Mouse (Mus musculus) retina, postnatal 1 day (tissue): ENCODE data around the gene Laptm5.

Experiments
- DNase-seq: peaks from one replicate; pipeline ENCODE4 v3.0.0-alpha.2; 2012

Laptm5 gene

GRCm38 (mm10) chr4:130913077-130913476 lies at the start of gene Laptm5:
Laptm5 (plus strand) TSS chr4:130913125.
- DNase-seq = no peak

- DNase-seq = no peak
Observed at GRCm38 (mm10) chr4:130865460-130865859, 47.5 kb upstream of the Laptm5 start.

GRCm38 (mm10) chr4:130865901-130866371 lies 47.0 kb upstream of the Laptm5 start:
- DNase-seq = peak; percentile 95

GRCm38 (mm10) chr4:130867940-130868339 lies 45.0 kb upstream of the Laptm5 start:
- DNase-seq = no peak

- no peak for DNase-seq
Observed at GRCm38 (mm10) chr4:130868803-130869202, 44.1 kb upstream of the Laptm5 start.

- no peak for DNase-seq
Observed at GRCm38 (mm10) chr4:130872414-130872813, 40.5 kb upstream of the Laptm5 start.

GRCm38 (mm10) chr4:130873440-130873839 lies 39.5 kb upstream of the Laptm5 start:
- DNase-seq = no peak

- peak; percentile 91 for DNase-seq
Observed at GRCm38 (mm10) chr4:130874601-130875000, 38.3 kb upstream of the Laptm5 start.

- DNase-seq = peak; percentile 54
Observed at GRCm38 (mm10) chr4:130876016-130876726, 36.8 kb upstream of the Laptm5 start.

- DNase-seq = peak; percentile 93
Observed at GRCm38 (mm10) chr4:130878273-130879047, 34.5 kb upstream of the Laptm5 start.

- DNase-seq = no peak
Observed at GRCm38 (mm10) chr4:130879048-130879384, 33.9 kb upstream of the Laptm5 start.

- no peak for DNase-seq
Observed at GRCm38 (mm10) chr4:130881336-130881735, 31.6 kb upstream of the Laptm5 start.

- DNase-seq = no peak
Observed at GRCm38 (mm10) chr4:130882762-130883161, 30.2 kb upstream of the Laptm5 start.

- DNase-seq = peak; percentile 78
Observed at GRCm38 (mm10) chr4:130883820-130884533, 28.9 kb upstream of the Laptm5 start.

GRCm38 (mm10) chr4:130887148-130887745 lies 25.7 kb upstream of the Laptm5 start:
- DNase-seq = no peak

- no peak for DNase-seq
Observed at GRCm38 (mm10) chr4:130889777-130890510, 23.0 kb upstream of the Laptm5 start.

- DNase-seq = no peak
Observed at GRCm38 (mm10) chr4:130890511-130890840, 22.4 kb upstream of the Laptm5 start.

GRCm38 (mm10) chr4:130892001-130892587 lies 20.8 kb upstream of the Laptm5 start:
- DNase-seq = peak; percentile 74

GRCm38 (mm10) chr4:130893688-130894087 lies 19.2 kb upstream of the Laptm5 start:
- no peak for DNase-seq

- no peak for DNase-seq
Observed at GRCm38 (mm10) chr4:130895701-130896100, 17.2 kb upstream of the Laptm5 start.

- DNase-seq = peak; percentile 64
Observed at GRCm38 (mm10) chr4:130896372-130896771, 16.6 kb upstream of the Laptm5 start.

- no peak for DNase-seq
Observed at GRCm38 (mm10) chr4:130899383-130899781, 13.5 kb upstream of the Laptm5 start.
